Mouse (Mus musculus): ENCODE measurements at regions not wholly inside any gene's neighbourhood (a gene's known extent, or its start where the extent isn't known, plus 50 kb on each side); places are given as distances from the start of the nearest gene placed in this dataset.

DNA sequence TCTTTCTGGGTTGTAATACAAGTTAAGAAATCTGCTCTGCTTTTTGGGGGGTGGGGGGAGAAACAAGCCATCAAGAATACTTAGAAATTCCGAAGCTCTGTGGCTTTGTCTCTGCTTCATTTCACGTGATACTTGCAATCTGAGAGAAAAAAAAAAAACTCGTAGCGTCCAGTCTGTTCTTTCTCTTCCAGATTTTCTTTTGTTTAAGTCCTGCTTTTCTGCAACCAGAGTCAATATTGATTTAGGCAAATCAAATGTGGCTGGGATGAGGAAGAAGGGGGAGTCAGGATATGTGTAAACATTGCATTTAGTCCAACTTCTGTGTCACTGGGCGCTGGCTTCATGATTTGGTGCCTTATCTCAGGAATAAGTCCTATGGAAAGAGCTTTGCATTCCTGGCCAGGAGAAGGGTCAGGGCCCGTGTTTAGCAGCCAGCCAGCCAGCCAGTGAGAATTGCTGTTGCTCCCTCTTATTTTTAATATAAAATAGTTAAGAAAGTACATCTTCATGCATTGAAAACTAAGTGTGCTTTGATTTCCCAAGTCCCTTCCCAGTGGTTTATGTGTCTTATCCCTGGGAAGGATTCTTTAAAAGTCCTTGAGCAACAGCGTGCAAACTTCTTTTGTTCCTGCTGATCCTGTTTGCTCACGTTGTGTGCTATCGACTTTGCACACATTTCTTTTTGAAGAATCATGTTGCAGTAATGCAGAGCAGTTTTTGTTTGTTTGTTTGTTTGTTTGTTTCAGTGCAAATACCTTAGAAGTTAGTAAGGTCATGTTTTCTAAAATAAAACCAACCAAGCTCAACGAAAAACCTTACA, 272.0 kb downstream of the Gm11146 start:
- Histone ChIP-seq H3K4me3 (ENCODE audit: insufficient read depth, low read depth, low read length) (peak overlapping the region; percentile 60), H3K27ac (replicated peaks; ENCODE audit: low read depth, low read length) (peak overlapping the region; percentile 75), H3K4me1 (ENCODE audit: control insufficient read depth, insufficient read depth, insufficient read length, low read length) (no peaks in the 10 kb centered on the region)

DNA sequence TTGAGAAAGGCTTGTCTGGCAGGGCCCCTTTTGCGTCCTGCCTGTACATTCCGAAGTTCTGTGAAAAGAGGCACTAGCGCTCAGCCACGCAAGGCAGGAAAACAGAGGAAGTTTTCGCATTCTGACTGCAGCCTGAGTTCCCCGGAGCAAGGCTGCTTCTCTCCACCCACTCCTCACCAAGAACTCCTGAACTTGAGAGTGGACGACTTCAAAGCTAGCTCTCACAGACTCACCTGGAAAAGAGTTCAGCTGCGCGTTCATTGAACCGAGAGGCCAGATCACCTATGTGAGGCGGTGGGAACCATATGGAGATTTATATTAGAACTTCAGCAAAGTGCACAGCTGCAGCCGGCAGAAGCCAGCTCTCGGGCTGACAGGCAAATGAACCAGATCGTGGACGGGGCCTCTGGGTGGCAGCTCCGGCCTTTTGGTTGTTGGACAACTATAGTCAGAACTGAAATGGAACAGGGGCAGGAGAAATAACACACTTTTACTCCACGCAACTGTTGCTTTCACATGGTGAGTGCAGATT, 272.7 kb downstream of the Gm11146 start:
- Histone ChIP-seq H3K27ac (replicated peaks; ENCODE audit: low read depth, low read length) (peak overlapping the region; percentile 75), H3K4me1 (ENCODE audit: control insufficient read depth, insufficient read depth, insufficient read length, low read length) (no peaks in the 10 kb centered on the region), H3K4me3 (ENCODE audit: insufficient read depth, low read depth, low read length) (peak overlapping the region; percentile 60)

DNA sequence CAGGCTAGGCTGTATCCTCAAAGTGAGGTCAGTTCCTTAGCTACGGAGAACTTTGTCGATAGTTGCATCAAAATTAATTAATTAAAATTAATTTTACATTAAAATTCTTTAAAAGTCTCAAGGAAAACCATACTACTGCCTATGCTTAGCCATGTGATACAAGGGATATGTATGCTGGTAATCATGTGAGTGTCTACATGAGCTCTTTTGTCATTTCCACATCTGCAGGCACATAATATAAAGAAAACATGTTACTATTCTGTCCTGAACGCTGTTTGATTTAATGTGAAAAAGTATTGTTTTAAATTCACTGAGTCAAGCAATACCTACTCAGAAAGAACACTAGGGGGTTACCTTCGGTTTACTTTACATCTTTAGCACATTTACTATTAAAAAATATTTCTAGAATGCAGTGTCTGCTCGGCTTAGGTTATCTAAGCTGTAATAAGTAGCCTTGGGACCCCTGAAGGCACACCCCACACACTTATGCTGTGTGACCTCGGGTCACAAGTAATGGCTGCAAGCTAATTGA, 273.2 kb downstream of the Gm11146 start:
- Histone ChIP-seq H3K4me3 (ENCODE audit: insufficient read depth, low read depth, low read length) (peak overlapping the region; percentile 60), H3K27ac (replicated peaks; ENCODE audit: low read depth, low read length) (peak overlapping the region; percentile 75), H3K4me1 (ENCODE audit: control insufficient read depth, insufficient read depth, insufficient read length, low read length) (no peaks in the 10 kb centered on the region)

DNA sequence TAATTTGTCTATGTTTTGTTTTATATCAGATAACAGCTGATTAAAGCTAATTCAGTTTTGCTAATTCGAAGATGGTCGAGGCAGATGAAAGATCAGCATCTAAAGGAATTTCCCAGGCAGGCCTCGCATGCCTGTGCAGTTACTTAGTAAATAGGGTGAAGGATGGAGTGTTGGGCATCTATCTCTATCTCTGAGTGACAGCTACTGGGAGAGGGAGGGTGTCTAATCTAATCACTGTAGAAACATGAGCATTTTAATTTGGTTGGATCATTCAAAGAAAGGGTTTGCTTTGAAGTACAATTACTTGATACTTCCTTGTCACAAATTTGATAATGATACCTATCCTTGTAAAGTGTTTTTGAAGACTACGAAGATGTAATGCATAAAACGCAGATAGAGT, 273.8 kb downstream of the Gm11146 start:
- Histone ChIP-seq H3K27ac (replicated peaks; ENCODE audit: low read depth, low read length) (no peak overlapping the region), H3K4me3 (ENCODE audit: insufficient read depth, low read depth, low read length) (no peak overlapping the region), H3K4me1 (ENCODE audit: control insufficient read depth, insufficient read depth, insufficient read length, low read length) (no peaks in the 10 kb centered on the region)

DNA sequence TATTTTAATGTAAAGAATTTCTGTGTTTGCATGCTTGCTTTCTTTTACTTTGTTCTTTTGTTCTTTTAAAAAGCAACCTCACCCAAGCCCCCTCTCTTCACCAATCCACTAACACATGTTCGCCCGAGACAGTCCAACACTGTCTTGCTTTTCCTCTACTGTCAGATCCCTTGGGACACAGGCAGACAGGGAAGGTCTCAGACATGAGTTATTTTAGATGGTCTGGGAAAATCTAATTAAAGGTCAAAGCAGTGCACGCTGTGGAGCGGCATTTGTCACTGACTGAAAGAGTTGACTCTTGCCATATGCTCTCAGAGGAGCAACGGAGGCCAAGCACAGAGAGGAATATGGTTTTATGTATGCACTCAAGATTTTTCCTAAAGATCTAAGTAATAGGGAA, 279.6 kb downstream of the Gm11146 start:
- H3K27ac ChIP-seq (replicated peaks; ENCODE audit: low read depth, low read length): no peak overlapping the region
- H3K4me1 ChIP-seq (ENCODE audit: control insufficient read depth, insufficient read depth, insufficient read length, low read length): peaks cover 3% of the 10 kb centered on the region; the same call in 1 of the 2 replicates
- H3K4me3 ChIP-seq (ENCODE audit: insufficient read depth, low read depth, low read length): no peak overlapping the region

DNA sequence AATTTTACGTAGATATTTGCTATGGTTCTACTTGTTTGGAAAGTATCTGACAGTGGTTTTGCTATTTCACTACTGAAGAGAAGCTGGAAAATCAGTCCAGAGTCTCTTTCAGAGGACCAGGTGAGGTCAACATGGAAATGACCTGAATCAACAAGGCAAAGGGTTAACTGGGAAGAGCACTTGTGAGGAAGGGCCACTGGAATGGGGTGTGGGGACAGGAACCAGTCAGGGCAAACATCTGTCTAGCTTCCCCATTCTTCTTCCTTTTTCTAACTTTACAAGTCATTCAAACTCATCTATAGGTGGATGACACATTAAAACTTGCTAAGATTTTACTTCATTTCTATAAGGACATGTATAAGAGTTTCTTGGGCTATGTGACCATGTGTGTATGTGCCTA, 283.7 kb downstream of the Gm11146 start:
- Histone ChIP-seq H3K4me1 (ENCODE audit: control insufficient read depth, insufficient read depth, insufficient read length, low read length) (peaks cover 3% of the 10 kb centered on the region; the same call in 1 of the 2 replicates), H3K4me3 (ENCODE audit: insufficient read depth, low read depth, low read length) (no peak overlapping the region)

DNA sequence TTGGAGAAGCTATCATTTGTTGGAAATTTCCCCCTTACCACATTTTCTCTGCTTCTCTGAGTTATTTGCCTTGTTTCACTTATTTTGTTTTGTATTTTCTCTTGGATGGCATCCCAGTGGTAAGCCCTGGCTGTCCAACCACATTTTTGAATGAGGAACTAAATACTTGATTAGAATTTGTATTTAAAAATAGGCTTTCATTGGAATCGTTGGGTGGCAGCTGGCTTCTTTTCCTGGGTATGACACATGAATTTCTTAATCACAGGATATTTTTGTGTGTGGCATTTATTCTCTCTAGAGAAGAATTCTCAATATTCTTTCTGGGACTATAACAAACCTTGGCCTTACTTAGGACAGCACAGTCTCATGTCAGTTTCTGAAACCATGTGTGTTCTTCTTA, 286.5 kb downstream of the Gm11146 start:
- Histone ChIP-seq H3K4me3 (ENCODE audit: insufficient read depth, low read depth, low read length) (no peak overlapping the region), H3K4me1 (ENCODE audit: control insufficient read depth, insufficient read depth, insufficient read length, low read length) (no peaks in the 10 kb centered on the region), H3K27ac (replicated peaks; ENCODE audit: low read depth, low read length) (no peak overlapping the region)

More for the DNA sequence above, 283.7 kb downstream of the Gm11146 start:
- H3K27ac ChIP-seq (replicated peaks; ENCODE audit: low read depth, low read length): no peak overlapping the region

DNA sequence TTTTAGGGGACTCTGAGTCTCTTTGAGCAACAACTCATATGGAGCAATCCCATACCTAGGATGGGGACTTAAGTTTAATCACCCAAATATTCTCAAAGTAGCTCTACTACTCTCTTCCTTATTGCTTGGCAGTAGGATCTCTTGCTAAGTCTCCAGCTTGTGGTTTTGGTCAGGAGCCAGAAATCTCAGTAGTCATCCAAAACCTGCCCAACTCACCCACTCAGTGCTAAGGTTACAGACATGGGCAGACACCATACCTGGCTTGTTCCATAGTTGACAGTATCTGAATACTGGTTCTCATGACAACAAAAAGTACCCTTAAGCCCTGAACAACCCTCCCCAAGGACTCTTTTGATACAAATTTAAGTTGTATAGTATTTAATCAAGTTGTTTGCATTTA, 288.7 kb downstream of the Gm11146 start:
- no peak overlapping the region for H3K27ac ChIP-seq (replicated peaks; ENCODE audit: low read depth, low read length)
- H3K4me3 ChIP-seq (ENCODE audit: insufficient read depth, low read depth, low read length): no peak overlapping the region
- no peaks in the 10 kb centered on the region for H3K4me1 ChIP-seq (ENCODE audit: control insufficient read depth, insufficient read depth, insufficient read length, low read length)

DNA sequence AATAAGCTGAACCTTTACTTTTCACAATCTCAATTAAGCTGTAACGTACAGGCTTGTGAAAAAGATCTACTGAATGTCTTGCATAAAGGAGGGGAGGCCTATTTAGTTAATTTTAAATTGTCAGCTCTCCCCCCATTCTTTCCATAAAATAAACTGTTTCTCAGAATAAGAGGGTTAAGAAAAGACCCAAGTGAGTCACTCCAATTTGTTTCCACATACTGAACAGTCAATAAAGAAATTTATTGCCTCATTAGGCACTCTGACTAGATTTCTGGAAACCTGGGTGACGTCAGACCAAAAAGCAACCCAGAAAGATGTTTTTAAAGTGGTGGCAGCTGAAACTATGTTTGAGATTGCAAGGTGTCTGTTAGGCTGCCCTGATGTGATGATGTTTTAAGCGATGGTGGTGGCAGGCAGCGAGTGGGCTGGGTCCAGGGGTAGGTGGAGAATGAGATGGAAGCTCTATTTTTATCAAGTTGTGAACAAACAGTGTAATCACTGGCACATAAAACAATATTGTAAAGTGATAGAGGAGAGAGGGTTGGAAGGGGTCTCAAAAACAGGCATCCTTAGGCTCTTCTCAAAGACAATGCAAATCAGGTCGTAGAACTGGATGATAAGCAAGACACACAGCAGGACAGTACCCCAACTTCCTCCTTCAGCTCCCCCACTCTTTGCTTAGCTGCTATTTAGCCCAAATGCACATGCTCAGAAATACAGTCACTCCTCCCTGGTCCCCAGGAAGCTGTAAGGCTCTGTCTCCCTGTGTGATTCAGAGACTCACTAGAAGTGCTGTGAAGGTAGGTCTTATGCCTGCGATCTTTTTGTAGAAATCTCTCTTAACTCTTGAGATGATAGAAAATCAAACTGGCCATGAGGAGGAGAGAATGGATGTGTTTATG, 288.0 kb downstream of the Usp25 start:
- Histone ChIP-seq H3K4me3 (ENCODE audit: insufficient read depth, low read depth, low read length) (no peak overlapping the region), H3K27ac (replicated peaks; ENCODE audit: low read depth, low read length) (no peak overlapping the region), H3K4me1 (ENCODE audit: control insufficient read depth, insufficient read depth, insufficient read length, low read length) (no peaks in the 10 kb centered on the region)

DNA sequence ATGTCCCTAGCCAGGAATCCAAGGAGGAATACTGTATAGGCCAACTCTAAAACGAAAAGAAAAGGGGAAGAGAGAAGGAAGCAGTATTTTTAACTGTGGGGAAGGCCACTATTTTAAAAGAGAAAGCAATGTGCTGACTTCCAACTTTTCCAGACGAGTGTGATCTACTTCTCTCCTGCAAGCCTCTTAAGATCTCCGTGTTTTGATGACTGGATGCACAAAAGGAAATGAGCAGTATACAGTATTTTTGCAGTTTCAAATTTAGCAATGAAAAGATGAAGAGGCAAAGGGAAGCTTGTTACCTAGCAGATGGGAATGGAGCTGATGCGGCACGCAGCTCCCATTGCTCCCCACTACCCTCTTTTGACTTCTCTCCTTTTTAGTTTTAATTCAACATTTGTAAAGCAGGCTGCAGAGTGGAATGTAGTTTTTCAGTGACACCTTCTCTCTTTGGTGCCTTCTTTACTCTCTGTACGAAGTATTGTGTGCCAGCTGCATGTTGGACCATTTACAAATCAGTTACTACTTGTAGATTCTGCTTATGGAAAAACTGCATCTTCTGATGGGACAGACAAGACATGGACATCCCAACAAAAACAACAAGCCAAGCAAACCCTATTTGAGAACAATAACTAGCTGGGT, 287.2 kb downstream of the Usp25 start:
- Histone ChIP-seq H3K4me3 (ENCODE audit: insufficient read depth, low read depth, low read length) (no peak overlapping the region), H3K27ac (replicated peaks; ENCODE audit: low read depth, low read length) (no peak overlapping the region), H3K4me1 (ENCODE audit: control insufficient read depth, insufficient read depth, insufficient read length, low read length) (peaks cover 3% of the 10 kb centered on the region; the same call in 1 of the 2 replicates)

DNA sequence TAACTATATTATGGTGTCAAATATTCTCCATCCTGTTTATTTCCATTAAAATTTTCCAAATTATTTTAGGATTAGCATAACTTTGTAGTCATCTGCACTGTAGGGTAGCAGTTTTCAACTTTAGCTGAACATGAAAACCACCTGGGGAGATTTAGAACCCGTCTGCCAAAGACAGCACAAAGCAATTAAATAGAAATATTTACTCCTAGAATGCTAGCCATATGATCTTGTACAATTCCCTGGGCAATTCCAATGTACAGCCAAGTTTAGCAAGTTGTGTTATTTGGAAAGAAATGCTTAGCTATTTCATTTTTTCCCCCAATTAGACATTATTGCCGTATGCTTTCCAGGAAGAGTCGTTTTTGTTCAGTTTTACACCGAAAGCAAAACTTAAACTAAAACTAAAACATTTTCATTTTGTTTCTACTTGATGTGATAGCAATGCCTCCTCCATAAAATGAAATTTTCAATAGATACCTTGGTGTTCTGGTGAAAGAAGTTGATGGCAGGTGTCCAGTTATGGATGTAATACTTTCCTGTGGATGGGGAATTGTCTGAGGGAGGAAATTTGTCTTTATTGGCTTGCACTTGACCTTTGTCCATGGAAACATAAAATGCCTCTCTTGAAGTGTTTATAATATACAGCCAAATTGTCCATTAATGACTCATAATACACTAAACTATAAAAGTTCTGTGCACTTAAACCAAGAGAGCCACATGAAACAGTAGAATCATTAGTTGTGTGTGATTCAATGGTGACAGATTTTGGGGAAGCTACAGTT, 282.3 kb downstream of the Usp25 start:
- peak overlapping the region; percentile 31; the same call in 1 of the 2 replicates for H3K27ac ChIP-seq (replicated peaks; ENCODE audit: low read depth, low read length)
- no peak overlapping the region for H3K4me3 ChIP-seq (ENCODE audit: insufficient read depth, low read depth, low read length)
- peaks cover 3% of the 10 kb centered on the region; the same call in 1 of the 2 replicates for H3K4me1 ChIP-seq (ENCODE audit: control insufficient read depth, insufficient read depth, insufficient read length, low read length)

DNA sequence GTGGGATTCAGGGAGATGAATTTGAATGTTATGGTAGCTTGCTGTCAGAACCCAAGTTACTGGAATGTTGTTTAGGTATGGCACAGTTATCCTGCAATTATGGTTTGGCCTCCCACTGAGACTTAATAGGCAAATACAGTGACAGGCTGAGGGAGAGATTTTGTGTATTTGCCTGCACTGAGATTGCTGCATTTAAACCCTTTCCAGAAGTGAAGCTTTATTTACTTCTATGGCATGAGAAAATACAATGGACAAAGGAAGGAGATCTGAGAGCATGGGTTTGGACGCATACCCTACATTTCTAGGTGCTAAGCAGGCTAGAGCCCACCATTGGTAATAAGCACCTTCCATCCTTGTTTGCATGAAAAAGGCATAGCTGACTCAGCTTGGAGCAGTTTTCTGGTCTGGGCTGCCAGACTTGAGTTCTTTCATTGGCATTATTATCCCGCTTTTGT, 278.8 kb downstream of the Usp25 start:
- H3K27ac ChIP-seq (replicated peaks; ENCODE audit: low read depth, low read length): no peak overlapping the region
- peaks cover 3% of the 10 kb centered on the region; the same call in 1 of the 2 replicates for H3K4me1 ChIP-seq (ENCODE audit: control insufficient read depth, insufficient read depth, insufficient read length, low read length)
- H3K4me3 ChIP-seq (ENCODE audit: insufficient read depth, low read depth, low read length): no peak overlapping the region

DNA sequence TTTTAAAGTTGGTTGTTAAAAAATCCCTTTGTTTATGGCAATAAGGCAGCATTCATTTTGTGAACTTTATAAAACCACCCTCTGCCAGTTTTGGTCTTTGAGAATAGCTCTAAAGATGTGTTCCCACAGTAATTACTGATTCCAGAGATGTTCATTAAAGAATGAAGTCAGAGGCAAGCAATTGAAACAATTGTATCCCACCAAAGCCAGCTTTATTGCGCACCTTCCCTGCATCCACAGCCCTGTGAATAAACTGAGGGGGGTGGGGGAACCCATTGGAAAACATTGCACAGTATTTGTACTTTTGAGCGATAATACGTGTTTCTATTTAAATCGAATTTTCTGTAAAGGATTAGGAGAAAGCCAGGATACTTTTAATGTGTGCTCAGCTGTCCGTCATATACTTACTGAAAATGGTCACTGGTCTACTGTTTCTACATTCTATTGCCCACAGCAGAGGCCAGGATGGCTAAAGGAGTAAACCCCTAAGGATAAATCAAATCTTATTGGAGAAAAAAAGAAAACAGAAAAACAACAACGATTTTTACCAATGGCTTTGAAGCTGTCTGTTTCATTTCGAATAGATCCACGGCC, 278.3 kb downstream of the Usp25 start:
- Histone ChIP-seq H3K4me1 (ENCODE audit: control insufficient read depth, insufficient read depth, insufficient read length, low read length) (peaks cover 3% of the 10 kb centered on the region; the same call in 1 of the 2 replicates), H3K27ac (replicated peaks; ENCODE audit: low read depth, low read length) (no peak overlapping the region), H3K4me3 (ENCODE audit: insufficient read depth, low read depth, low read length) (no peak overlapping the region)

DNA sequence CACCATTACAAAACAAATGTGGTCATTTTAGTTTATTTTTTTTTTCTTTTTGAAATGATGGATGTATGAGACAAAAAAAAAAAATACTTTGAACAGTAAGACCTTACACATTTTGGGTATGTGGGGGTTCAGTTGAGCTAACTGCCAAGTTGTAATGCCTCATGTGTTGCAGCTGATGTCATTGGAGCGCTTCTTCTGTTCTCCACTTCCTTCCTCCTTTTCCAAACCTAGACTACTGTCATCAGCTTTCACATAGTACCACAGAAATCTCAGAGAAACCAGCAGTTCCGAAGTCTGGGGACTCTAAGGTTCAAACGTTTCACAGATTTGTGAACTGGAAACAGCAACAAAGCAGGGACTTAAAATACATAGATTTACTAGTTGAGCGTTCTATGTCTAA, 270.7 kb downstream of the Usp25 start:
- Histone ChIP-seq H3K4me1 (ENCODE audit: control insufficient read depth, insufficient read depth, insufficient read length, low read length) (no peaks in the 10 kb centered on the region), H3K4me3 (ENCODE audit: insufficient read depth, low read depth, low read length) (no peak overlapping the region), H3K27ac (replicated peaks; ENCODE audit: low read depth, low read length) (no peak overlapping the region)
